Mouse (Mus musculus): ENCODE data around the gene Areg. TPM values are rescaled to one million over a fixed set of nuclear protein-coding genes. Genes with fewer than 3 reads are reported as not detected.

Areg gene
- polyA plus RNA-seq, 1 experiment: 34.4 TPM

- H3ac ChIP-seq (ENCODE audit: control insufficient read depth, insufficient read length, low read depth): no peak overlapping the region
- TF ChIP-seq USF1 (IDR thresholded peaks at IDR 0.05; ENCODE audit: low read depth): no peak
- no peak for TF ChIP-seq FOSL1 (IDR thresholded peaks at IDR 0.05; ENCODE audit: insufficient read depth, low read length, poor library complexity, severe bottlenecking)
- no peak for TF ChIP-seq MYOG (IDR thresholded peaks at IDR 0.05; ENCODE audit: control insufficient read depth, extremely low read depth, insufficient read length)
- TF ChIP-seq CTCF (IDR thresholded peaks at IDR 0.05; ENCODE audit: control insufficient read depth, insufficient read depth, insufficient read length): no peak
- no peak for TF ChIP-seq CEBPB (IDR thresholded peaks at IDR 0.05; ENCODE audit: low read depth)
- no peak for TF ChIP-seq MYOD1 (IDR thresholded peaks at IDR 0.05; ENCODE audit: control insufficient read depth, insufficient read length, low read depth)
- TF ChIP-seq MAX (IDR thresholded peaks at IDR 0.05): no peak
- no peak overlapping the region for H3K4me3 ChIP-seq (ENCODE audit: insufficient read depth, poor library complexity, severe bottlenecking)
- H3K36me3 ChIP-seq (ENCODE audit: control insufficient read depth, insufficient read depth): no peaks in the 10 kb centered on the region
- no peaks in the 10 kb centered on the region for H3K79me2 ChIP-seq (ENCODE audit: control insufficient read depth, insufficient read depth)
- H3K79me3 ChIP-seq (ENCODE audit: low read depth): no peaks in the 10 kb centered on the region
- H3K27me3 ChIP-seq (ENCODE audit: control insufficient read depth, insufficient read depth, insufficient read length): no peaks in the 10 kb centered on the region
Observed at GRCm38 (mm10) chr5:91166601-91167000, 27.2 kb downstream of the Areg start.

GRCm38 (mm10) chr5:91176397-91176796 is 37.0 kb downstream of the Areg start:
- no peak for TF ChIP-seq MAX (IDR thresholded peaks at IDR 0.05)
- Histone ChIP-seq H3K79me3 (ENCODE audit: low read depth) (no peaks in the 10 kb centered on the region), H3K79me2 (ENCODE audit: control insufficient read depth, insufficient read depth) (no peaks in the 10 kb centered on the region), H3K36me3 (ENCODE audit: control insufficient read depth, insufficient read depth) (no peaks in the 10 kb centered on the region), H3K27me3 (ENCODE audit: control insufficient read depth, insufficient read depth, insufficient read length) (no peaks in the 10 kb centered on the region), H3K4me3 (ENCODE audit: insufficient read depth, poor library complexity, severe bottlenecking) (no peak overlapping the region), H3ac (ENCODE audit: control insufficient read depth, insufficient read length, low read depth) (no peak overlapping the region)

- Histone ChIP-seq H3K79me3 (ENCODE audit: low read depth) (no peaks in the 10 kb centered on the region), H3K79me2 (ENCODE audit: control insufficient read depth, insufficient read depth) (no peaks in the 10 kb centered on the region), H3ac (ENCODE audit: control insufficient read depth, insufficient read length, low read depth) (no peak overlapping the region), H3K27me3 (ENCODE audit: control insufficient read depth, insufficient read depth, insufficient read length) (no peaks in the 10 kb centered on the region), H3K36me3 (ENCODE audit: control insufficient read depth, insufficient read depth) (no peaks in the 10 kb centered on the region), H3K4me3 (ENCODE audit: insufficient read depth, poor library complexity, severe bottlenecking) (no peak overlapping the region)
- TF ChIP-seq CTCF (IDR thresholded peaks at IDR 0.05; ENCODE audit: control insufficient read depth, insufficient read depth, insufficient read length) (no peak), MYOG (IDR thresholded peaks at IDR 0.05; ENCODE audit: control insufficient read depth, extremely low read depth, insufficient read length) (no peak), FOSL1 (IDR thresholded peaks at IDR 0.05; ENCODE audit: insufficient read depth, low read length, poor library complexity, severe bottlenecking) (no peak), MYOD1 (IDR thresholded peaks at IDR 0.05; ENCODE audit: control insufficient read depth, insufficient read length, low read depth) (no peak), CEBPB (IDR thresholded peaks at IDR 0.05; ENCODE audit: low read depth) (no peak), MAX (IDR thresholded peaks at IDR 0.05) (no peak), USF1 (IDR thresholded peaks at IDR 0.05; ENCODE audit: low read depth) (no peak)
Observed at GRCm38 (mm10) chr5:91194572-91194971, 55.2 kb downstream of the Areg start.

Other genes with a start within 250 kb of the Areg start
- 0.66 TPM for gene Cxcl1, start 248.4 kb upstream of the Areg start, polyA plus RNA-seq (2012; fragmentation: generic; extraction: Trizol)
- gene Cxcl2, start 235.7 kb upstream of the Areg start, polyA plus RNA-seq (2012; fragmentation: generic; extraction: Trizol): not detected
- 10.2 TPM for gene Mthfd2l, start 208.5 kb upstream of the Areg start, polyA plus RNA-seq (2012; fragmentation: generic; extraction: Trizol)
- gene Epgn, start 112.1 kb upstream of the Areg start, polyA plus RNA-seq (2012; fragmentation: generic; extraction: Trizol): 0.04 TPM
- 3.6 TPM for gene Ereg, start 65.0 kb upstream of the Areg start, polyA plus RNA-seq (2012; fragmentation: generic; extraction: Trizol)

All from C2C12 (cell line).